Mouse (Mus musculus) small intestine, adult 2 months (tissue): ENCODE results near the gene Maml2.

Experiments used
- CTCF ChIP-seq: fragments of 200-500 bp; IDR thresholded peaks from 2 replicates; pipeline ENCODE4 v1.5.1; 2012; ENCODE audit warnings: low read depth, mild to moderate bottlenecking, control low read depth, inconsistent platforms, low read length, moderate library complexity, mixed read lengths; ENCODE audit not compliant: insufficient replicate concordance, insufficient read length; ENCODE audit errors: extremely low read depth
- POLR2A ChIP-seq: fragments of 200-500 bp; IDR thresholded peaks from 2 replicates; pipeline ENCODE4 v1.6.1; 2012; ENCODE audit warnings: low read depth, mild to moderate bottlenecking, control low read depth, inconsistent platforms, low read length, moderate library complexity

GRCm38 (mm10) chr9:13446703-13447285 is 149.0 kb downstream of the Maml2 start, which contains the start of gene Gm17571:
- TF ChIP-seq POLR2A, result no peak
- no peak for TF ChIP-seq CTCF
